Mouse (Mus musculus) ES-Bruce4 (cell line): ENCODE measurements around the gene Dnajb12.
"Not testable (repeated sequence)": the region's sequence is repeated elsewhere in the genome, so short reads cannot be mapped to it uniquely, and the experiment has no call there.

Source experiments
- CTCF ChIP-seq: IDR thresholded peaks from one replicate; pipeline ENCODE4 v1.8.1; 2011; ENCODE audit warnings: low read depth, low read length
- POLR2A ChIP-seq: IDR thresholded peaks from one replicate; pipeline ENCODE4 v1.8.1; 2011; ENCODE audit warnings: low read length; ENCODE audit not compliant: insufficient read depth

DNA sequence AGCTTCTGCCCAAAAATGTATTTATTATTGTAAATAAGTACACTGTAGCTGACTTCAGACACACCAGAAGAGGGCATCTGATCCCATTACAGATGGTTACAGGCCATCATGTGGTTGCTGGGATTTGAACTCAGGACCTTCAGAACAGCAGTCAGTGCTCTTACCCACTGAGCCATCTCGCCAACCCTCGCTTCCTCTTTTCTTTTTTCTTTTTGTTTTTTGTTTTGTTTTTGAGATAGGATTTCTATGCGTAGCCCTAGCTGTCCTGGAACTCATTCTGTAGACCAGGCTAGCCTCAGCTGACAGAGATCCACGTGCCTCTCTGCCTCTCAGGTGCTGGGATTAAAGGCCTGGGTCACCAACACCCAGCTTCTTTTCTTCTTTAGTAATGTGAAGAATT is 6.7 kb upstream of the Dnajb12 start:
- not testable (repeated sequence) for TF ChIP-seq CTCF, POLR2A
